Mouse (Mus musculus) bone marrow macrophage, adult 2 months (primary cell): ENCODE data around the gene Myo18a.

Source experiments
- CTCF ChIP-seq: IDR thresholded peaks from 2 replicates; pipeline ENCODE4 v1.5.1; 2012; ENCODE audit warnings: low read depth, mild to moderate bottlenecking, low read length, moderate library complexity
- POLR2A ChIP-seq: IDR thresholded peaks from 2 replicates; pipeline ENCODE4 v1.6.1; 2012; ENCODE audit warnings: mild to moderate bottlenecking, low read depth, low read length, borderline replicate concordance

GRCm38 (mm10) chr11:77829043-77829841, 66.2 kb downstream of the Myo18a start:
- no peak for TF ChIP-seq CTCF
- no peak for TF ChIP-seq POLR2A
